Mouse (Mus musculus) neural tube, embryonic 10.5 days (tissue): ENCODE measurements around the gene Klhl12.
"Not testable (repeated sequence)": the region's sequence is repeated elsewhere in the genome, so short reads cannot be mapped to it uniquely, and the experiment has no call there.

ENCODE experiments used
- DNase-seq: peaks from one replicate; pipeline ENCODE4 v3.0.0-alpha.2; 2017; ENCODE audit warnings: low spot score; ENCODE audit errors: extremely low spot score

Klhl12 gene

DNA sequence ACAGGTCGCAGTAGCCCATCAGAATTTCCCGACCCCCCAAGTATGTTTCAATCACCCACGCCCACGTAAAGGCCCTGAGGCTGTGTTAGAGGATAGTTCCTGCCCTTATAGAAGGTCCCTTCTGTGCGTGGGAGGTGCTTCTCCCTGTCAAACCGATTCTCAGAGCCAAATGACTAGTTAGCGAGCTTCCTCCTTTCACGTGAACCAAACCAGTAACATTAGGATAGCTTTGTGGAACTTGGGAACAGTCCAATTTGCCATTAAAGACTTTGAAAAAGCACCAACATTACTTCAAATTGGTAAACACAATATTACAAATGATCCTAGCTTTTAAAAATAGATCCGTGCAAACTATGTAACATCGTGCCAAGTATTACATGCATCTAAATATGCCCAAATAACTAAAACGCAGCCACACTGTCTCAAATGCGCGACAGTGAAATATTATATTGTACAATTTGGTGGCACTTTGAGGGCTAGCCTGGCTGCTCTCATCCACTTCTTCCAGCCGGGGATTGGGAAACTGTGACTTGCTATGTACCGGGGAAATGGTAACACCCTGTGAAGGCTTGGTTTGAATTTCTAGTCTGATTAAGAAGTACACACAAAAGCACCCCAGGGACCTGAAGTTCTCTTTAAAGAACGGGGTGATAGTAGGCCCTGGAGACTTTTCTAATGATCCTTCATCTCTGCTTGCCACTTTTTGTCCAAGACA is 58.7 kb downstream of the Klhl12 start:
- DNase-seq: no peak

DNA sequence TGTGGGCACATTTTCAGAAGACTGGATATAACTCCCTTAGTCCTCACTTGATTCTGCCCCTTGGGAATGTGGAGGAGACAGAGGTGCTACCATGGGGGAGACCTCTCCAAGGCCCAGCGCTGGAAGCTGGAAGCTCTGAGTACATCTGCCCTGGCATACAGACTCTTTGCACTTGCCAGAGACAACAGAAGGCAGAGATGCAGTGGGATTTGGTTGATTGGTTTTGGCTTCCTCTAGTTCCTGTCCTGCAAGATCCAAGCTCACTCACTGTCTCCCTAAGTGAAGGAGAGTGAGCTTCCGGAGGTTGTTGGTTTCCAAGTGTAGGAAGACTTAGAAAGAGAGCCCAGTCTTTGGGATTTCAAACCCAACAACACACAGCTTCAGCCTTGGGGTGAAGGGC is 60.6 kb downstream of the Klhl12 start:
- DNase-seq: no peak

DNA sequence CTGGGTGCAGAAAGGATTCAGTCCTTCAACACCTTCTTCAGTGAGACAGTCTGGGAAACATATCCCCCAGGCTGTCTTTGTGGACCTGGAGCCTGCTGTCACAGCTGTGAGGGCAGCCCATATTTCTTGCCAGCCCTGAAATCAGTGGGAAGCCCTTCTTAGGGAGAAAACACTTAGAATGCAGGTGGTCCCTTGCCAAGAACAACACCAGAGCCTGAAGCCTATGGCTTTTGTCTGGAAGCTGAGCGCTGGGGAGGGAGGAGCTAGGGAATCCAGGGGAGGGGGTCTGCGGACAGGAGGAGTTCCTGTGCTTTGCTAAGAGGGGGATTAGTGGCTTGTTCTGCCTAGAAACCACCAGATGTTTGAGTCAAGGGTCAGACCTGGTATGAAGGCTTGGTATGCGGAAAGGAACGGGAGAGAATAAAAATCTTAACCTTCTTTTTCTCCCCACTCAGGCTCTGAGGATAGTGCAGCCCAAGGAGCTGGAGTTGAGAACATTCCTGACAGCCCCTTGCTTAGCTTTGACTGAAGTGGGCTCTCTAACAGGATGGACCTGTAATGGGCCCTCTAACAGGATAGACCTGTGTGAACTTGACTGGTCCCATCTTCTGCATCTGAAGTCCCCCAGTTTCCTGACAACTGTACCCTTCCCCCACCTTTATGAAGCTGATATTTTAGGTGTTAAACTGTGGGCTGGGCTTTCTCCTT is 61.3 kb downstream of the Klhl12 start:
- peak; percentile 49 for DNase-seq

DNA sequence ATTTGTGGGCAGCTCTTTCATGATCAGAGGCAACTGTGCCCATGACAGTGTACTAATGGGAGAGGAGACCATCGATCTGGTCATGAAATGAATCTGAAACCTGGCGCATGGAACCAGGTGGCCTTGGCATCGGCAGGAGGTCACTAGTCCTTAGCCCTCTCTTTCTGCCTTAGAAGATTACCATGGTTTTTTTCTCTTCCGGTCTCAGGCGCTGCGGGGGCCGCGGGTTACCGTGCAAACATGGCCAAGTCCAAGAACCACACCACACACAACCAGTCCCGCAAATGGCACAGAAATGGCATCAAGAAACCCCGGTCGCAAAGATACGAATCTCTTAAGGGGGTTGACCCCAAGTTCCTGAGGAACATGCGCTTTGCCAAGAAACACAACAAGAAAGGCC is 62.5 kb downstream of the Klhl12 start:
- DNase-seq: not testable (repeated sequence)

DNA sequence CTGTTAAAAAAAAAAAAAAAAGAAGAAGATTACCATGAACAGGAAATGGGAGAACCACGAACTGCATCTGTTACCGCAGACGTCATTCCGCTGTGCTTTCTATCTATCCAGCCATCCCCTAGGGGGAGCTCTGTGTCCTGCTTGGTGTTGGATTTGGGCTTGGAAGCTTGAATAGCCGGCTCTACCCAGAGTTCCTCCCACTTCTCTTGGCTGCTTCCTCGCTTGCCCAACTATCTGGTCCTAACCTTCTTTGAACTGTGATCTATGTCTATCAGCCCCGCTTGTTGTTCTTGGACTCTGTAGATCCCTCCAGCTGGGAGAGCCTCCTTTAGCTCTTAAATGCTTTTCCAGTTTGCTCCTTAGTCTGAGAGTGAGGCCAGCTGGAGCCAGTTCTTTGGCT is 63.3 kb downstream of the Klhl12 start:
- DNase-seq: peak; percentile 51

DNA sequence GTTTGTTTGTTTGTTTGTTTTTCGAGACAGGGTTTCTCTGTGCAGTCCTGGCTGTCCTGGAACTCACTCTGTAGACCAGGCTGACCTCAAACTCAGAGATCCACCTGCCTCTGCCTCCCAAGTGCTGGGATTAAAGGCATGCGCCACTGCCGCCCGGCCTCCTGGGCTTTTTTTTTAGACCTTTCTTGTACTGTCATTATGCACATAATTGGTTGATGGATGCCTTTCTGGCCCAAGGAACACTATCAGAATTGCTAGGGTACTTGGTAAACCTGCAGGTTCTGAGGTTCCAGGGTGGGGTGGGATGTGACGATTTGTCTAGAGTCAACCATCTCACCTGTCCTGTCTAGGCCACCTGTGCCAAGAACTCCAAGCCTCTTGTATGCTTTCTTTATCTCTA is 63.9 kb downstream of the Klhl12 start:
- not testable (repeated sequence) for DNase-seq

DNA sequence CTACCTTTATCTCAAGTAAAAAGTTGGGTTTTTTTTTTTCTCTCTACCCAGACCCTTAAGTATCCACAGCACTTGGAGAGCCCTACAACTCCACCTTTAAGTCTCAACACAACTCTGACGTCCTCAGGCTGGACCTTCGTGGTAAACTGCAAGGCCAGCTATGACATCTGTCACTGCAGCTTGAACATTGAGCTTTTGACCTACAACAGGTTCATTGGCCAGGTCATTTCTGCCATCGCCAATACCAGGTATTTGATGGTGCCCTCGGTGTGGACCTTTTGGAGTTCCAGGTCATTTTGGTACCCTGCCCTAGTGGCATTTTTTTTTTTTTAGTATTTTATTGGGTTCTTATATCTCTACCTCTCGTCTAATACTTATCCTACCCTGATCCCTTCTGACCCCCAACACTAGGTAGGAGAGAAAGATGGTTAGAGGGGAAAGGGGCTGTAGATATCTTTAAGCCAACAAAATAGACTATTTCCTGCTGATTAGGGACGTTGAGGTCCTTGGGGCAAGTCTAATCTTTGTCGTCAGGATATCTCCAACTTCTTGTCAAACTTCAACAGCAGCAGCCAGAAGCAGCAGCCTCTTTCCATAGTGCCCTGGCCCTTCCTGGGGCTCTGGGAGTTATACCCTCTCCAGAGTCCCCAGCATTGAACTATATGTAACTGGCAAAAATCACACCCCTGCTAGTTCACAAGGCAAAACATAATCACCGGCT is 64.8 kb downstream of the Klhl12 start:
- no peak for DNase-seq

DNA sequence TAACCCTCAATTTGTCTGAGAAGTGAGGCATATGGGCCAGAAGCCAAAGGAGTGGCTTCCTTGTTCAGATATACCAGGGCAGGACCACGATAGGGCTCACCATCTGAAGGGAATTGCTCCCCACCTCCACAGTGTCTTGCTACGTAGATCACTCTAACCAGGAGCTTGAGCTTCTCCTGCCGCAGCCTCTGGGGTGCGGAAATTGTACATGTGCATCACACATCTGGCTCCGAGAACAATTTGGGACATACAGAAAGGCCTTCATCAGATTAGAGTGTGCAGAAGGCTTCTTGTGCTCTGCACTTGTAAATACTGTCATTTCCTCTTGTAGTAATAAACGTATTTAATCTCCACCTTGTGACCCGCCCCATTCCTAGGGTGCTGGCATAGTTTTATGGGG is 65.8 kb downstream of the Klhl12 start:
- DNase-seq: no peak

DNA sequence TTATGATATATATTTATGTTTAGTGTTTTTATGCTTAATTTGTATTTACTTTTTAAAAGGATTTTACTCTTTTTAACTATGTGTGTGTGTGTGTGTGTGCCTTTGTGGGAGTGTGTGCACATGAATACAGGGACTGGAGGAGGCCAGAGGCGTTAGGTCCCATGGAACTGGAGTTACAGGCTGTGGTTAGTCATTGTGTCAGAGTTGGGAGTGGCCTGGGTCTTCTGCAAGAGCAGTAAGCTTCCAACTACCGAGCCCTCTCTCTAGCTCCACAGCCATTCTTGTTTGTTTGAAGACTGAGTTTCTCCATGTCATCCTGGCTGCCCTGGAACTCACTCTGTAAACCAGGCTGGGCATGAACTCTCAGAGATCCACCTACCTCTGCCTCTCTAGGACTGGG is 67.0 kb downstream of the Klhl12 start:
- no peak for DNase-seq

DNA sequence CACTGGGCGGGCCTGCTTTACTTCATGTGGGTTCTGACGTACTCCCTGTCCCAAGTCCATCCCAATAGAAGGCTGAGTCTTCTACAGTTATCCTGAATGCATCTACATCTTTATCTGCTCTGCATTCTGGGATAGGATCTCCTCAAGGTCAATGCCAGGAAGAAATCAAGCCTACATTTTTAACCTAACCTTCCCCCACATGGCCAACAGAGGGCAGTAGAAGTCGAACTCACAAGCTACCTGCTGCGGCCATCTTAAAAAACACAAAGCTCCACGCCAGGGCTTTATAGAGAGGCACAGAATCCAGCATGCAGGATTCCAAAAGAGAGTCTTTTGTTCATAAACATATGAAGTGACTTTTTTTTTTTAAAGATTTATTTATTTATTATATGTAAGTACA is 69.1 kb downstream of the Klhl12 start:
- no peak for DNase-seq

DNA sequence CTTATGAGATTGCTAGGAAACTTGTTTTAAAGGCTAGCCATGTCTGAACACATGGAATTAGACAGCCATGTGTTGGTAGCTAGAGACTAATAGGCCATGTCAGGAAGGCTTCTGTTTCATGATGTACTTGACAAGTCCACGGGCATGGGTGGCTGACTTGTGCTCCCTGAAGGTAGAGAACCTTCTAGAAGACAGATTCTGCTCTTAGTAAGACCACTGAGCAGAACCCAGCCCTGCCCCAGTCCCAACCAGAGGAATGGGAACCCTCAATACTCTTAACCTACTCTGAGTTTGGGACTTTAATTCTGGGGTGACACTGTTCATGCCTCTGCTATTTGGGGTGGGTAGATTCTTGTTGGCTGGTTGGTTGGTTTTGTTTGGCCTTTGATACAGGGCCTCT is 69.7 kb downstream of the Klhl12 start:
- DNase-seq: no peak

DNA sequence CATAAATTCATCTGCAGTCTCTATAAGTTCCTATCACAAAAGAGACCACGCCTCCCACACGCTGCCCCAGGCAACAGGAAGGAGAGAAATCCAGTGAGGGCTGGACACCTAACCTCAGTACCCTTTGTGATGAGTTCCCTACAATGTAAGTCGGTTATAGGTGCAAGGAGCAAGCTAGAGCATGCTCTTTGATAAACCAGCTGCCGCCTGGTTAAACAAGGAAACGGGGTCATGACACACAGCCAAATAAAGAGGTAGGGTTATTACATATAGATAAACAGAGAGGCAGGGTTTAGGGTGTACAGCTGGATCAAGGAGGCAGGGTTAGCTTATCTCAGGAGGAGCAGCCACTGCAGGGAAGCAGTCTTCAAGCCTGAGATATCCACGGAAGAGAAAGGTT is 71.4 kb downstream of the Klhl12 start:
- DNase-seq: no peak

DNA sequence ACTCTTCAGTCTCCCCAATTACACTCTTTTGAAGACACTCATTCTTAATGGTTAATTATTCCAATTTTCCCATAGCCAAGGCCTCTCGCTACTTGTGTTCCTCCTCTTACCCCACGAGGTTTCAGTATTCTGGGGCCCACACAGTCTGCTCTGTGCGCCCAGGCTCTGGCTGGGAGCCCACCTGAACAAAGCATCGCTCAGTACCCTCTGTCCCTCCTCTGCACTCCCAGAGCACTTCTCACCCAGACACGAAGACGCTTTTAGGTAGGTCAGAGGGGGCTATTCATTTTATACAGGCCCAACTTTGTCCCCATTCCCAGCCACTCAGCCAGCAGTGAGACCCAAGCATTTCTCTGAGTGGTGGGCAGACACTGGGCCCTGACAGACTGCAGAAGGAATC is 75.3 kb downstream of the Klhl12 start:
- no peak for DNase-seq

DNA sequence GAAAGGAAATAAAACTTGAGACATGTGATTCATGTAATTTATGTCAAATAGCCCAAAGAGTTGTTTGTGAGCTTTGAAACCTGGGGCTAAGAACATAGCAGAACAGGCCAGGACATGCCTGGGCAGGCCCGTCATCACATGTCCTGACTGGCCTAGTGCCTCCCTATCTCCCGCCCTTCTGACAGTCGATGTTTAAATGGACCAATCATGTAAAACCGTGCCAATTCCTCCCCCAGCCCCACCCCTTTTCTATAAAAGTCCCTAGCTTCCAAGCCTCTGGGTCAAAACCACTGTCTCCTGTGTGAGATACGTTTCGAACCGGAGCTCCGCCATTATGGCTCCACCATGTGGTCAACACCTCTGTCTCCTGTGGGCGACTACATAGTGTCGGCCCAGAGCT is 78.4 kb downstream of the Klhl12 start:
- DNase-seq: not testable (repeated sequence)

DNA sequence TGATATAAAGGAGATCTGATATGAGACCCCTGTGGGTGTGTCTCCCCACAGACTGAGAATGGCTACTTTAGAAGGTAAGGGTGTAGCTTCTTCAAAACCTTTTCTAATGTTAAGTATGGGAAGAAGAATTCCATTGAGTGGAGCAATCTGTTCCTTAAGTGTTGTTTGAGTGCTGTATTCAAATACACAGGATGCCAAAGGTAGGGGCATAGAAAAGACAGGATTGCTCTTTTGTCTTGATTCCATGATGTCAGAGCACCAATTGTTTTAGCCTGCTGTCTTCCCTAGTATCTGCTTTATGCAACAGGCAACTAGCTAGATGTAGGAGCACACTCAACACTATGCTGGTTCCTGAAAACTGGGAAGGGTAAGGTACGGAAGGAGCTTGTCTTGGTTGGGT is 79.7 kb downstream of the Klhl12 start:
- no peak for DNase-seq

DNA sequence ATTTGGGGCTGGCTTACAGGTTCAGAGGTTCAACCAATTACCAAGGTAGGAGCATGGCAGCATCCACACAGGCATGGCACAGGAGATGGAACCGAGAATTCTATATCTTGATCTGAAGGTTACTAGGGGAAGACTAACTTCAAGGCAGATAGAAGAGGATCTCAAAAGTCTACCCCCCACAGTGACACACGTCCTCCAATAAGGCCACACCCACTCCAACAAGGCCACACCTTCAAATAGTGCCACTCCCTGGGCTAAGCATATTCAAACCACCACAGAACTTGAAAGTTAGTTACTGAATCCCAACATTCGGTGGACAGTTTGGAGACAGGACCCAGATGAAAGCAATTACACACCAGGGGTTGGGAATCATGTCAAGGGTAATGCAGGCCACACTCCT is 80.2 kb downstream of the Klhl12 start:
- no peak for DNase-seq

DNA sequence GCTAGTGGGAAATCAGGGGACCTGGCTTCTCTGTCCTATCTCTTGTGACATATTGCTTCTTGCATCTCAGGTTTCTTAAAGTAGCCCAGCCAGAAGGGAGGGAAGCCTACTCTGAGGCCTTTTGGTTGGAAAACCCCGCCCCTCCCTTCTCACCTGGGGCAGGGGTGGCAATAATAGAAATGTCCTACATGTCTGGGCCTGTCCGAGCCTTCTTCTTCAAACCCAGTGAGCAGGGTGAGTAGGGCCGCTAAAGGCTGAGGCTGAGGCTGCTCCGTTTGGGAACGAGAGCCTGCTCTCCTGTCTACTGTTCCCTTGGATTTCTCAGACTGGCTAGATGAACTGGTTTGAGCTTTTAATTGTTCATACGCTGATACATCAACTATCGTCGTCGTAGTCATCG is 85.3 kb downstream of the Klhl12 start:
- DNase-seq: no peak
